ENCODE assay signal across 20 mouse cellular contexts in genomic region chr9:36831401-36831800, GRCm38 (mm10). TPM values are rescaled to one million over a fixed set of nuclear protein-coding genes. Genes with fewer than 3 reads are reported as not detected.
"Had no signal": no experiment of that assay in that cellular context is flagged by ENCODE, and none has a peak within 500 bp of the region (broad histone marks: within the 10 kb centered on the region; RNA-seq: fewer than 3 reads in every experiment).

No protein-coding gene starts in this region.

- H3K27me3 ChIP-seq: neural tube, embryonic 12.5 days; neural tube, embryonic 15.5 days had no signal

- H3K9me3 ChIP-seq: limb, embryonic 12.5 days; limb, embryonic 15.5 days; neural tube, embryonic 12.5 days; neural tube, embryonic 15.5 days had no signal

- DNase-seq: kidney, adult 9 months; kidney, postnatal 14 days; kidney, postnatal 4 days; left cerebral cortex, postnatal 4 days; liver, postnatal 0 days; lung, embryonic 14.5 days; right cerebral cortex, adult 18-20 months; right cerebral cortex, postnatal 14 days; right cerebral cortex, postnatal 4 days; thymus, adult 2 months; thymus, postnatal 14 days; thymus, postnatal 4 days had no signal

- ATAC-seq: liver, postnatal 0 days; lung, postnatal 0 days had no signal

- H3K27ac ChIP-seq: limb, embryonic 12.5 days; limb, embryonic 15.5 days; liver, embryonic 14.5 days; macrophage; neural tube, embryonic 12.5 days; stomach, postnatal 0 days had no signal

- H3K9ac ChIP-seq: limb, embryonic 12.5 days; limb, embryonic 15.5 days; liver, embryonic 14.5 days; liver, postnatal 0 days; lung, embryonic 14.5 days had no signal

- H3K36me3 ChIP-seq: limb, embryonic 12.5 days; limb, embryonic 15.5 days; neural tube, embryonic 15.5 days had no signal

- H3K4me1 ChIP-seq: limb, embryonic 12.5 days had no signal

- H3K4me3 ChIP-seq: neural tube, embryonic 12.5 days had no signal

RNA-seq across cellular contexts. Expression of gene Fez1, which starts 9.7 kb away (rescaled TPM):
- polyA plus RNA-seq: macrophage had no signal
